ENCODE assay signal across 13 mouse cellular contexts in genomic region chr13:45165159-45165558, GRCm38 (mm10).
DNase-seq lines count a peak whose midpoint lies in the region; ATAC-seq lines count a peak whose summit lies in the region.
"Had no signal": no experiment of that assay in that cellular context is flagged by ENCODE, and none has a peak within 500 bp of the region (broad histone marks: within the 10 kb centered on the region; RNA-seq: fewer than 3 reads in every experiment).

No protein-coding gene starts in this region.

- WGBS in kidney, embryonic 14.5 days: 84% methylated on average over 3 of the region's 3 CpGs

- H3K27me3 ChIP-seq in kidney, embryonic 14.5 days (ENCODE audit: control insufficient read depth, insufficient read depth, low read length): no peaks in the 10 kb centered on the region
- H3K27me3 ChIP-seq: neural tube, embryonic 13.5 days had no signal

- H3K36me3 ChIP-seq in kidney, embryonic 14.5 days (ENCODE audit: control insufficient read depth, insufficient read depth, low read length): no peaks in the 10 kb centered on the region
- H3K36me3 ChIP-seq: neural tube, embryonic 13.5 days had no signal

- H3K4me3 ChIP-seq in kidney, embryonic 14.5 days (ENCODE audit: low read length): no peak overlapping the region
- H3K4me3 ChIP-seq: megakaryocyte, embryonic 14.5 days; neural tube, embryonic 13.5 days had no signal

- H3K4me1 ChIP-seq in kidney, embryonic 14.5 days (ENCODE audit: control insufficient read depth, insufficient read depth, low read length): no peaks in the 10 kb centered on the region
- H3K4me1 ChIP-seq: megakaryocyte, embryonic 14.5 days had no signal

- H3K9me3 ChIP-seq in kidney, embryonic 14.5 days (ENCODE audit: control insufficient read depth, low read length): no peaks in the 10 kb centered on the region
- H3K9me3 ChIP-seq: neural tube, embryonic 13.5 days had no signal

- no peak overlapping the region for H3K4me2 ChIP-seq in kidney, embryonic 14.5 days (replicated peaks; ENCODE audit: low read depth, low read length)
- H3K4me2 ChIP-seq: neural tube, embryonic 13.5 days had no signal

- no peak overlapping the region for H3K27ac ChIP-seq in kidney, embryonic 14.5 days (ENCODE audit: low read depth, low read length)

- peak; percentile 23 for DNase-seq in kidney, adult 18-20 months
- peak; percentile 15 for DNase-seq in right cerebral cortex, postnatal 14 days
- no peak for DNase-seq in right cerebral cortex, adult 2 months (ENCODE audit: low spot score in 2 of 2)
- peak; percentile 60 for DNase-seq in ZHBTc4 (ENCODE audit: low read depth, low spot score)
- DNase-seq in thymus, postnatal 25 days: peak; percentile 19
- no peak for DNase-seq in spleen, postnatal 36 days (ENCODE audit: low spot score in 2 of 2)
- DNase-seq in layer of hippocampus, postnatal 14 days (ENCODE audit: low spot score in 2 of 2): no peak
- DNase-seq: embryo, embryonic 11 days; heart, postnatal 14 days had no signal

- H3K9ac ChIP-seq in kidney, embryonic 14.5 days (ENCODE audit: low read depth, low read length): no peak overlapping the region
- H3K9ac ChIP-seq: neural tube, embryonic 13.5 days had no signal

- ATAC-seq in kidney, embryonic 14.5 days (ENCODE audit: low FRiP score, low TSS enrichment): no peak
- ATAC-seq: activated CD4-positive, CD25-positive, alpha-beta regulatory T cell, adult 4 months had no signal

Comparison
In these comparisons a context has a peak if more than half of its experiments do, and no peak if none do; other contexts are left out.
1. DNase-seq: peak in kidney, adult 18-20 months (single experiment), right cerebral cortex, postnatal 14 days (single experiment), ZHBTc4 (single experiment) and thymus, postnatal 25 days (single experiment); none in right cerebral cortex, adult 2 months (0 of 2), spleen, postnatal 36 days (0 of 2) and layer of hippocampus, postnatal 14 days (0 of 2).